Mouse (Mus musculus) erythroblast, embryonic 14.5 days (primary cell): ENCODE measurements around the gene Pisd.

Experiments used
- GATA1 ChIP-seq: IDR thresholded peaks from 2 replicates; pipeline ENCODE4 v1.6.1; 2012; ENCODE audit warnings: low read length, inconsistent platforms, mixed read lengths
- TAL1 ChIP-seq: IDR thresholded peaks from 3 replicates; pipeline ENCODE4 v1.6.1; 2012; ENCODE audit warnings: low read length, inconsistent platforms, mixed read lengths

- TF ChIP-seq GATA1 (no peak), TAL1 (no peak)
Observed at GRCm38 (mm10) chr5:32717726-32718125, 67.7 kb downstream of the Pisd start.
